ENCODE assay signal across 9 mouse cellular contexts in genomic region chr14:56203975-56204374, GRCm38 (mm10). TPM values are rescaled to one million over a fixed set of nuclear protein-coding genes. Genes with fewer than 3 reads are reported as not detected.
DNase-seq lines count a peak whose midpoint lies in the region; ATAC-seq and TF ChIP-seq lines count a peak whose summit lies in the region.
"Had no signal": no experiment of that assay in that cellular context is flagged by ENCODE, and none has a peak within 500 bp of the region (broad histone marks: within the 10 kb centered on the region; RNA-seq: fewer than 3 reads in every experiment).

No protein-coding gene starts in this region.

- no peak overlapping the region for H3K4me2 ChIP-seq in midbrain, embryonic 14.5 days (ENCODE audit: low read length)
- no peak overlapping the region for H3K4me2 ChIP-seq in midbrain, embryonic 15.5 days
- H3K4me2 ChIP-seq in limb, embryonic 14.5 days (replicated peaks; ENCODE audit: low read depth, low read length, severe bottlenecking) = no peak overlapping the region

- H3K4me1 ChIP-seq in midbrain, embryonic 14.5 days (ENCODE audit: control insufficient read depth, insufficient read depth, low read length) = no peaks in the 10 kb centered on the region
- H3K4me1 ChIP-seq in midbrain, embryonic 15.5 days = no peaks in the 10 kb centered on the region
- no peaks in the 10 kb centered on the region for H3K4me1 ChIP-seq in limb, embryonic 14.5 days (ENCODE audit: control insufficient read depth, insufficient read depth, low read length)

- WGBS in midbrain, embryonic 14.5 days = 8% methylated on average over 2 of the region's 2 CpGs
- 11% methylated on average over 2 of the region's 2 CpGs for WGBS in midbrain, embryonic 15.5 days
- 12% methylated on average over 2 of the region's 2 CpGs for WGBS in limb, embryonic 14.5 days

- no peak overlapping the region for H3K27ac ChIP-seq in midbrain, embryonic 14.5 days (replicated peaks; ENCODE audit: low read depth, low read length)
- H3K27ac ChIP-seq in midbrain, embryonic 15.5 days = no peak overlapping the region
- no peak overlapping the region for H3K27ac ChIP-seq in limb, embryonic 14.5 days (replicated peaks; ENCODE audit: low read depth, low read length)

- DNase-seq in midbrain, embryonic 14.5 days = peak; percentile 66
- peak; percentile 82 for DNase-seq in adrenal gland, postnatal 10 days
- peak; percentile 67 for DNase-seq in embryo, embryonic 11 days
- peak; percentile 88 for DNase-seq in induced T-regulatory cell, adult 2 months (ENCODE audit: low read depth)
- peak; percentile 49 for DNase-seq in limb, embryonic 14.5 days (ENCODE audit: low spot score)
- DNase-seq in retina, postnatal 7 days (ENCODE audit: low read depth, low spot score) = peak; percentile 25
- peak; percentile 66 for DNase-seq in urinary bladder, postnatal 14 days (ENCODE audit: low spot score)

- no peak for TF ChIP-seq POLR2A in limb, embryonic 14.5 days (IDR thresholded peaks at IDR 0.05; ENCODE audit: borderline replicate concordance, extremely low read depth, insufficient read depth, insufficient read length)

- H3K4me3 ChIP-seq in midbrain, embryonic 14.5 days (replicated peaks; ENCODE audit: low read depth, low read length) = no peak overlapping the region
- no peak overlapping the region for H3K4me3 ChIP-seq in midbrain, embryonic 15.5 days
- H3K4me3 ChIP-seq in limb, embryonic 14.5 days (replicated peaks; ENCODE audit: low read length) = no peak overlapping the region

- no peaks in the 10 kb centered on the region for H3K36me3 ChIP-seq in midbrain, embryonic 14.5 days (ENCODE audit: control insufficient read depth, insufficient read depth, low read length)
- no peaks in the 10 kb centered on the region for H3K36me3 ChIP-seq in midbrain, embryonic 15.5 days (replicated peaks)
- H3K36me3 ChIP-seq in limb, embryonic 14.5 days (ENCODE audit: control insufficient read depth, insufficient read depth, low read length) = no peaks in the 10 kb centered on the region

- H3K27me3 ChIP-seq in midbrain, embryonic 14.5 days (ENCODE audit: control insufficient read depth, insufficient read depth, low read length) = no peaks in the 10 kb centered on the region
- no peaks in the 10 kb centered on the region for H3K27me3 ChIP-seq in midbrain, embryonic 15.5 days (replicated peaks)
- no peaks in the 10 kb centered on the region for H3K27me3 ChIP-seq in limb, embryonic 14.5 days (ENCODE audit: control insufficient read depth, insufficient read depth, low read length)

- ATAC-seq in midbrain, embryonic 14.5 days (ENCODE audit: low FRiP score, low TSS enrichment) = no peak
- ATAC-seq in midbrain, embryonic 15.5 days (replicated peaks) = no peak
- ATAC-seq in limb, embryonic 14.5 days (ENCODE audit: low FRiP score, low read depth) = no peak

- H3K9me3 ChIP-seq in midbrain, embryonic 14.5 days (ENCODE audit: control insufficient read depth, low read length) = no peaks in the 10 kb centered on the region
- no peaks in the 10 kb centered on the region for H3K9me3 ChIP-seq in midbrain, embryonic 15.5 days
- no peaks in the 10 kb centered on the region for H3K9me3 ChIP-seq in limb, embryonic 14.5 days (ENCODE audit: control insufficient read depth, low read length)

- H3K9ac ChIP-seq in midbrain, embryonic 14.5 days (replicated peaks; ENCODE audit: low read length) = no peak overlapping the region
- no peak overlapping the region for H3K9ac ChIP-seq in midbrain, embryonic 15.5 days
- H3K9ac ChIP-seq in limb, embryonic 14.5 days (ENCODE audit: low read depth, low read length, severe bottlenecking) = no peak overlapping the region

RNA-seq across cellular contexts. Expression of gene Gzmf, which starts 7.2 kb away (rescaled TPM):
- polyA plus RNA-seq in midbrain, embryonic 14.5 days (2014; fragmentation: Nextera tagmentation; extraction: Ambion mirVana) = not detected in 2 replicates
- polyA plus RNA-seq in midbrain, embryonic 15.5 days (2015; fragmentation: Nextera tagmentation; extraction: Ambion mirVana) = not detected in 2 replicates
- total RNA-seq in adrenal gland, postnatal 10 days (2021) = not detected
- polyA plus RNA-seq in limb, embryonic 14.5 days (2012; rRNA removed) = 0.15 and 0.23 TPM in 2 replicates
- not detected in 2 replicates for polyA plus RNA-seq in limb, embryonic 14.5 days (2014; fragmentation: Nextera tagmentation; extraction: Ambion mirVana)
- total RNA-seq: left cerebral cortex, adult 8-10 months had no signal

RNA-seq across cellular contexts. Expression of gene Gzmn, which starts 29.6 kb away (rescaled TPM):
- polyA plus RNA-seq in midbrain, embryonic 14.5 days (2014; fragmentation: Nextera tagmentation; extraction: Ambion mirVana) = not detected in 2 replicates
- not detected in 2 replicates for polyA plus RNA-seq in midbrain, embryonic 15.5 days (2015; fragmentation: Nextera tagmentation; extraction: Ambion mirVana)
- total RNA-seq in adrenal gland, postnatal 10 days (2021) = not detected
- polyA plus RNA-seq in limb, embryonic 14.5 days (2012; rRNA removed) = not detected in 2 replicates
- polyA plus RNA-seq in limb, embryonic 14.5 days (2014; fragmentation: Nextera tagmentation; extraction: Ambion mirVana) = not detected in 2 replicates
- total RNA-seq: left cerebral cortex, adult 8-10 months had no signal

RNA-seq across cellular contexts. Expression of gene Gzmc, which starts 30.5 kb away (rescaled TPM):
- not detected in 2 replicates for polyA plus RNA-seq in midbrain, embryonic 14.5 days (2014; fragmentation: Nextera tagmentation; extraction: Ambion mirVana)
- polyA plus RNA-seq in midbrain, embryonic 15.5 days (2015; fragmentation: Nextera tagmentation; extraction: Ambion mirVana) = not detected in 2 replicates
- total RNA-seq in adrenal gland, postnatal 10 days (2021) = not detected
- not detected in 2 replicates for polyA plus RNA-seq in limb, embryonic 14.5 days (2012; rRNA removed)
- polyA plus RNA-seq in limb, embryonic 14.5 days (2014; fragmentation: Nextera tagmentation; extraction: Ambion mirVana) = 0.23 TPM in 1 of 2 replicates, not detected in the other
- total RNA-seq: left cerebral cortex, adult 8-10 months had no signal

RNA-seq across cellular contexts. Expression of gene Gzmg, which starts 44.6 kb away (rescaled TPM):
- polyA plus RNA-seq in midbrain, embryonic 14.5 days (2014; fragmentation: Nextera tagmentation; extraction: Ambion mirVana) = not detected in 2 replicates
- not detected in 2 replicates for polyA plus RNA-seq in midbrain, embryonic 15.5 days (2015; fragmentation: Nextera tagmentation; extraction: Ambion mirVana)
- total RNA-seq in adrenal gland, postnatal 10 days (2021) = not detected
- 0.14 and 0.28 TPM in 2 replicates for polyA plus RNA-seq in limb, embryonic 14.5 days (2012; rRNA removed)
- not detected in 2 replicates for polyA plus RNA-seq in limb, embryonic 14.5 days (2014; fragmentation: Nextera tagmentation; extraction: Ambion mirVana)
- total RNA-seq: left cerebral cortex, adult 8-10 months had no signal

RNA-seq across cellular contexts. Expression of gene Gzmb, which starts 58.1 kb away (rescaled TPM):
- not detected in 2 replicates for polyA plus RNA-seq in midbrain, embryonic 14.5 days (2014; fragmentation: Nextera tagmentation; extraction: Ambion mirVana)
- polyA plus RNA-seq in midbrain, embryonic 15.5 days (2015; fragmentation: Nextera tagmentation; extraction: Ambion mirVana) = not detected in 2 replicates
- under 1 TPM; 0.18 to 0.21 TPM for total RNA-seq in adrenal gland, postnatal 10 days (2021)
- 0.80 and 1.1 TPM in 2 replicates for polyA plus RNA-seq in limb, embryonic 14.5 days (2012; rRNA removed)
- 0.55 and 1.8 TPM in 2 replicates for polyA plus RNA-seq in limb, embryonic 14.5 days (2014; fragmentation: Nextera tagmentation; extraction: Ambion mirVana)
- total RNA-seq: left cerebral cortex, adult 8-10 months had no signal

Comparison
In these comparisons a context has a peak if more than half of its experiments do, and no peak if none do; other contexts are left out.
1. DNase-seq: peak in every context shown above with its lines; median percentile 88 in induced T-regulatory cell, adult 2 months; 82 in adrenal gland, postnatal 10 days; 67 in embryo, embryonic 11 days; 66 in midbrain, embryonic 14.5 days; 66 in urinary bladder, postnatal 14 days; 49 in limb, embryonic 14.5 days; 25 in retina, postnatal 7 days.